Mouse (Mus musculus): ENCODE data around the gene Unc13c.
A peak's percentile ranks its signal among the peaks of the same experiment; 100 is the strongest.

Unc13c gene

DNA sequence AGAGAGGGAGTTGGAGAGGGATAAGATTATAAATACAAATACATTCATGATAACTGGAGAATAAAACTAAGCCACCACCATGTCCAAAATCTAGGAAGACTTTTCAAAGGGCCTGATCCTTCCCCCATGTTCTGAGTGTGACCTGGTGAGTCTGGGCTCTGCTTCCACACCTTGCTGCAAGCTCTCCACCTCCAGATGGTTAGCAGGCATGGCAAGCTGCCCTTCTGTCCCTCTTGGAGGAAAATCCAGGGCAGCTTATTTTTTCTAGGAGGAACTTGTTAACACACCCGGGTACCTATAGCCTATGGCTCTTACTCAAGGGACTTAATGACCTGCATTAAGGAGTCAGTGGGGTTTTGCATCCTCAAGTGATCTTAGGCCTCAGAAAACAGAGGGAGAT lies 364.8 kb downstream of the Unc13c start:
- peak; percentile 48 for DNase-seq

DNA sequence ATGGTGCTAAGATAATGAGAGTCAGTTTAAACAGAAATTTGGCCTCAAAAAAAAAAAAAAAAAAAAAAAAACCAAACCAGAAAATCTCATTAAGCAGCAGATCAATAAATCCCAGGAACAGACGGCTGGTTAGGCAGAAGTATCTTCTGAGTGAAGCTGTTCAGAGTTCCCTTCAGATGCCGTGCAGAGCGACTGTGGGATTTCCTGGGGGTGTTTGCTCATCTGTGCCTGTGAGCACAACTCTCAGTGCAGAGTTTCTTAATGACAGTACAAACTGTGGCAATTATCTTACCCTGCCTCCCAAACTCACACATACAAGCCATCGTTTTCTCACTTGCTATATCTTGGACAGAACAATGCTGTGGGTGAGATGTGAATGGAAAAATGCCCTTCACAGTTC lies 403.2 kb downstream of the Unc13c start:
- DNase-seq, result no peak

DNA sequence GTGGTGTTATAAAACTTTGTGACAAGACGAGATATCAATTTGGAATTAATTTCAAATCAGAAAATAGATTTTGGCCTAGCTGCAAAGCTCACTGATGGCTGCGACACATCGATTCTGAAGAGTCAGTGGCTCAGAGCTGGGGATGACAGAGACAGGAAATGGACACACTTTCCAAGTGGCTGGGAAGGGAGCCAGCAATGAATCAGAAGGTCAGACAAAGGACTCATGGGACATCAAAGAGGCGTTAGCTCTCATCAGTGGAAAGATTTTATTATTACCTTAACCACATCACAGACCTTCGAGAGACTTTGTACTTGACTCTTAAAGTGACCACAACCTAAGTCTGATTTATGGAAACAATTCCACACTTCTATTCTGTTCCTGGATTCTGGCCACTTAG lies 408.7 kb downstream of the Unc13c start:
- DNase-seq, result peak; percentile 28

DNA sequence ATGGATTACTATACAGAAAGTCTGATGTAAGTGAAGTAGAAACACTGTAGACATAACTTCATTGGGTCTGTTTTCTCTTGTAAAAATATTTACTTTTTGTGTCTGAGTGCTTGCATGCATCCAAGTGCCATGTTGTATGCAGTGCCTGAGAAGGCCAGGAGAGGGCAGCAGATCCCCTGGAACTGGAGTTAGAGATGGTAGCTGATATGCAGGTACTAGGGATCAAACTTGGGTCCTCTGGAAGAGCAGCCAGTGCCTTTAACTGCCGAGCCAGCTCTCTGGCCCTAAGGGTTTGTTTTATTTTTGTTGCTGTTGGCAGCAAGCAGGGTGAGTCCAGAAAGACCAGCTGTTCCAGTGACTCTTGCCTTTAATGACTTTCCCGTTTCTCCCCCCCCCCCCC lies 411.0 kb downstream of the Unc13c start:
- DNase-seq, result peak; percentile 57

DNA sequence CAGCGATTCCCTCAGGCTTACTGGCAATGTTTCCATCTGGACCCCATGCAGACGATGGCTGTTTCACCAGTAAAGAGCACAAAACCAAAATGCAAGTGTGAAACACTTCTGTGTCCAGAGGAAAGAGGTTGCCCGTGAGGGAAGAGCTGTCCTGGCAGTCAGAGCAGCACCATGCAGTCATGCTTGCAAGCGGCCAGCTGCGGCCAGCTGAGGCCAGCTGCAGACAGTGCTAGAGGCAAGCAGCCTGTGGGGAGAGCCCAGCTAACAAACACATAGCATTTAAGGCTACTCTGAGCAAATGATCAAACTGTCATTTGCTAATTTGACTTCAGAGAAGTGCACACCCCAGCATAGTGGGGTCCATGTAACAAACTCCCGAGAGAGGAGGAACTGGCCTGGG lies 413.4 kb downstream of the Unc13c start:
- no peak for DNase-seq

DNA sequence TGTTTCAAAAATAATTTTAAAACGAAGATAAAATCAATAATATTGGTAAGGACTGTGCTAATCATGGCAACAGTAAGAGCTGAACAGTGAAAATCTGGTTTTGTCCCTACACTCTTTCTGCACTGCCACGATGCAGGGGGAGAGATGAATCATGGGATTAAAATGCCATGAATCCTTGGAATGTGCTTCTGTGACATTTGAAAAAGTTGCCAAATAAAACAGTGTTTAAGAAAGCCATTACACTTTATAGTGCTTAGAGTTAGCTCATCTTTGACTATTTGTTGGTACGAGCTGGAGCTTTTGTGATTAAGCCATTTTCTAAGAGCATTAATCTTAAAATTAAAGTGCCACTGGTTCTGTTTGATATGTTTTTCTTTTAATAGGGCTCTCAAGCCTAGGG lies 496.2 kb downstream of the Unc13c start:
- no peak for DNase-seq

DNA sequence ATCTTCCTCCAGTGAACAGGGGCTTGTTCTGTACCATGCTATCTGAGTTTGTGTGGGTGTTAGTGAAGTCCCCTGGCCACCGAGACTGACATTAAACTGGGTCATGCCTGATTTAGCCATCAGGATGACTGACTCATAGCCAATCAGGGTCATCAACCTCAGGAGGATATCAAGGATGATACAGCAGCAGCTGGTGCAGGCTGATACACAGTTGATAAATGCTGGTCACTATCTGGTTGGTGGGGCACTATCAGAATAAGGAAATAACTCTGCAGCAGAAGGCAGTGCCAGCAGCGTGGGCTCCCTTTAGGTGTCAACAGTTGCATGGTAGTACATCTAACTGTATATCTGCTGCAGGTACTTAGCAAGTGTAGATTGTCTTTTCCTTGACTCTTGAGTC lies 506.7 kb downstream of the Unc13c start:
- no peak for DNase-seq

DNA sequence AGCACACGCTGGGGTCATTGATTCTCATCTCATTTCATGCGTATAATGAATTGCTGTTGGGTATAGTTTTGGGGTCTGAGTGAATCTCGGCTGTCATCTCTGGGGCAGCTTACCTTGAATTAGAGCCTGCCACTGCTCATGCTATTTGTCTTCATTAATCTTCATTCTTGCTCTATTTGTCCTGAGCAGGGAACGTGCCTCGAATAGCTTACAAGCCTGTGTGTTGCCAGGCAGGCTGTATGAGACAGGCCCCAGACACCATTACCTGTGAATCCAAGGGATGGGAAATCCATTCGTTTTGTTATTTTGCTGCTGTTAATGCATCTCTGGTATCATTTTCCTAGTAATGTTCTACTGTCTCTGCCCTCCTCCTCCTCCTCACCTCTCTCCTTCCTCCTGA lies 518.8 kb downstream of the Unc13c start:
- DNase-seq, result no peak

DNA sequence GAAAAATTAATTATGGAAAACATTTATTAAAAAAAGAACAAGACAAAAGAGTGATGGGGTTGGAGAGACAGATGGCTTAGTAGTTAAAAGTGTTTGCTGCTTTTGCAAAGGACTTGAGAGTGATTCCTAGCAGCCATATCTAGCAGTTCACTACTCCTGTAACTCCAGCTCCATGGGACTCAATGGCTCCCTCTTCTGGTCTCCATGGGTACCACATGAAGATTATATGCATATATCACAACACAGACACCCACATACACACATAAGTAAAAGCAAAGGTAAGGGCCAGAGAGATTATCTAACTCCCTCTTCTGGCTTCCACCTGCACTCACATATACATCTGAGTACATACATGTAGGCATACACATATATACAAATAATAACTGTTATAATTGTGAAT lies 519.5 kb downstream of the Unc13c start:
- no peak for DNase-seq

DNA sequence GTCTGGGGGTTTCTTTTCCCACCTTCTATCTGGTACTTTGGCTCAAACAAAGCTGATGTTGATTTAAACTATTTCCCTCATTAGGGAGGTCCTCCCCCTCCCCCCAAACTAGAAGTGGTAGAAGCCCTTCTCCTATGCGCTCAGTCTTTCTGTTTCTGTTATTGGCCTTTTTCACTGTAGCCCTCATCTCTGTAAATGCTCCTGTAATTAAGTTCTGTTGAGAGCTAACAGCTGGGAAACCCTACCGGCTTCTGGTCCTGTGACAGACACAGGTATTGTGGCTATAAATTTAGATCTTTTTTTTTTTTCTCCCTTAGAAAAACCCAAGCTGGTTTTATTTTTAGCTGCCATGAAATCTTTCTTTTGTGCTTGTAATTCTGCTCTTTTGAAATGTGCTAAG lies 536.8 kb downstream of the Unc13c start:
- DNase-seq, result no peak
